Mouse (Mus musculus) cerebellum, postnatal 4 days (tissue): ENCODE results near the gene Cntfr.
"Not testable (repeated sequence)": the region's sequence is repeated elsewhere in the genome, so short reads cannot be mapped to it uniquely, and the experiment has no call there.

Source experiments
- DNase-seq, 2 experiments: peaks; one replicate each; pipeline ENCODE4 v3.0.0; 2022; ENCODE audit warnings: low spot score in 2 of 2, mixed read lengths in 1 of 2

Cntfr gene

GRCm38 (mm10) chr4:41710229-41710628 is 13.3 kb upstream of the Cntfr start:
- no peak for DNase-seq

- DNase-seq, result no peak
These were observed 11.4 kb upstream of the Cntfr start for GRCm38 (mm10) chr4:41708192-41708745.

GRCm38 (mm10) chr4:41707011-41707535 is 10.2 kb upstream of the Cntfr start:
- DNase-seq, result peak in 1 of 2 experiments; percentile 74

GRCm38 (mm10) chr4:41705922-41706754 is 9.2 kb upstream of the Cntfr start:
- no peak for DNase-seq

- no peak for DNase-seq
These were observed 7.8 kb upstream of the Cntfr start for GRCm38 (mm10) chr4:41704651-41705050.

GRCm38 (mm10) chr4:41702226-41702625 is 5.3 kb upstream of the Cntfr start:
- not testable (repeated sequence) for DNase-seq

GRCm38 (mm10) chr4:41700224-41700623 is 3.3 kb upstream of the Cntfr start:
- not testable (repeated sequence) for DNase-seq

GRCm38 (mm10) chr4:41699783-41700182 is 2.9 kb upstream of the Cntfr start, which contains the start of gene Il11ra1:
Gene Il11ra1, plus strand, starts transcription at chr4:41699989.
- not testable (repeated sequence) for DNase-seq

- DNase-seq, result not testable (repeated sequence)
These were observed 1.6 kb upstream of the Cntfr start for GRCm38 (mm10) chr4:41698421-41699016.

GRCm38 (mm10) chr4:41696452-41696851 is 437 bp downstream of the Cntfr start:
- DNase-seq, result not testable (repeated sequence)

- not testable (repeated sequence) for DNase-seq
These were observed 1.1 kb downstream of the Cntfr start for GRCm38 (mm10) chr4:41695800-41696199.

GRCm38 (mm10) chr4:41693511-41693910 is 3.4 kb downstream of the Cntfr start:
- not testable (repeated sequence) for DNase-seq

GRCm38 (mm10) chr4:41690014-41690413 is 6.9 kb downstream of the Cntfr start:
- DNase-seq, result not testable (repeated sequence)

- not testable (repeated sequence) for DNase-seq
These were observed 8.3 kb downstream of the Cntfr start for GRCm38 (mm10) chr4:41688562-41688961.

GRCm38 (mm10) chr4:41685882-41686492 is 10.9 kb downstream of the Cntfr start:
- not testable (repeated sequence) for DNase-seq

- DNase-seq, result not testable (repeated sequence)
These were observed 11.9 kb downstream of the Cntfr start for GRCm38 (mm10) chr4:41684931-41685453.

- not testable (repeated sequence) for DNase-seq
These were observed 12.6 kb downstream of the Cntfr start for GRCm38 (mm10) chr4:41684131-41684930.

GRCm38 (mm10) chr4:41683303-41683702 is 13.6 kb downstream of the Cntfr start:
- DNase-seq, result not testable (repeated sequence)

- no peak for DNase-seq
These were observed 14.1 kb downstream of the Cntfr start for GRCm38 (mm10) chr4:41682789-41683188.

- no peak for DNase-seq
These were observed 14.9 kb downstream of the Cntfr start for GRCm38 (mm10) chr4:41681947-41682346.

- DNase-seq, result no peak
These were observed 15.7 kb downstream of the Cntfr start for GRCm38 (mm10) chr4:41681176-41681575.
